Mouse (Mus musculus): Measurements from ENCODE around the gene Tnxb.

DNA sequence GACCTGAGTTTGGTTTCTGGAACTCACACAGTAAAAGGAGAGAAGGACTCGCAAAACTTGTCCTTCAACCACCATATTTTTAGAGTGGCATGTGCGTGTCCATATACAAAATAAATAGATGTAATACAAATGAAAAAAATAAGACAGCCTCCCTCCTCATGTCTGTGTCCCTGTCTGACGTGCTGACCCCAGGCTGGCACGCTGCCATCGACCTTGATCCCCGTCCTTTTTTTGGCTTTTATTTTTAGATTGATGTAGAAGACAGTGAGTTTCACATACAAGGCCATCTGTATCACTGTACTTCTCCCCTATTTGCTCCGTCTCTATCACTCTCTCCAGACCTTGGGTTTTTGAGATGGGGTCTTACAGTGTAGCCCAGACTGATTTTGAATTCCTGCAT is 5.9 kb upstream of the Tnxb start:
- TF ChIP-seq GATA1 (IDR thresholded peaks at IDR 0.05; ENCODE audit: borderline replicate concordance, low read length) (no peak), CTCF (IDR thresholded peaks at IDR 0.05; ENCODE audit: low read depth, low read length) (no peak), TAL1 (conservative IDR thresholded peaks at IDR 0.05; ENCODE audit: low read depth, low read length) (no peak), GATA2 (IDR thresholded peaks at IDR 0.05; ENCODE audit: borderline replicate concordance, low read depth, low read length) (no peak), POLR2AphosphoS5 (IDR thresholded peaks at IDR 0.05; ENCODE audit: insufficient replicate concordance, low read depth, low read length) (no peak)

All from G1E (cell line).